Mouse (Mus musculus) cortical plate, adult 2 months (tissue): ENCODE measurements at regions not wholly inside any gene's neighbourhood (a gene's known extent, or its start where the extent isn't known, plus 50 kb on each side); places are given as distances from the start of the nearest gene placed in this dataset.

Experiments used
- H3K27ac ChIP-seq: fragments of 200-500 bp; 2 replicates; pipeline ENCODE4 v1.5.1; 2012; ENCODE audit warnings: low read length, control low read depth, inconsistent platforms; ENCODE audit not compliant: insufficient read depth
- H3K4me1 ChIP-seq: fragments of 200-500 bp; 2 replicates; pipeline ENCODE4 v1.6.1; 2011; ENCODE audit warnings: low read length; ENCODE audit not compliant: control insufficient read depth, insufficient read depth
- H3K4me3 ChIP-seq: fragments of 200-500 bp; 2 replicates; pipeline ENCODE4 v1.5.1; 2011; ENCODE audit warnings: mild to moderate bottlenecking, low read length, control low read depth; ENCODE audit not compliant: insufficient read depth
- CTCF ChIP-seq: fragments of 200-500 bp; IDR thresholded peaks from 2 replicates; pipeline ENCODE4 v1.5.1; 2011; ENCODE audit warnings: mild to moderate bottlenecking, control low read depth, low read length; ENCODE audit not compliant: insufficient read depth; ENCODE audit errors: extremely low read depth
- POLR2A ChIP-seq: fragments of 200-500 bp; IDR thresholded peaks from 2 replicates; pipeline ENCODE4 v1.6.1; 2011; ENCODE audit warnings: mild to moderate bottlenecking, low read length, control low read depth; ENCODE audit not compliant: insufficient read depth; ENCODE audit errors: extremely low read depth

DNA sequence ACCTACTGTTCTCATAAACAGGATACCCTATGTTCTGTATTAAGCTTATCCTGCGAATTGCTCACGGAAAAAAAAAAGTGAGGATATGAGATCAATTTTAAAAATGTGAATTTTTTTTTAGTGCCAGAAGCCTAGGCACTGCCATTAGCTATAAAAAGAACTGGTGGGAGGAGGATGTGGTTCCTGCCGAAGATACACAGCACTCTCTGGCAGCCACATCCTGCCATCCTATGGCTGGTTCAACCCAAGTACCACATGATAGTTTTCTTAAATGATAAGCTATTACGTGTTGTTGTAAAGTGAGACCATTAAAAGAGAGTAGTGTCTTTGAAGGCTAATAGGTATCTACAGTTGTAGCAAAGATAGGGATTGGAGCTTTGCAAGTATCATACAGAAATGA, 58.2 kb upstream of the Ppp3ca start:
- Histone ChIP-seq H3K4me3 (no peak overlapping the region), H3K27ac (no peak overlapping the region), H3K4me1 (no peaks in the 10 kb centered on the region; the same call in 1 of the 2 replicates)
- TF ChIP-seq POLR2A (no peak), CTCF (no peak)

DNA sequence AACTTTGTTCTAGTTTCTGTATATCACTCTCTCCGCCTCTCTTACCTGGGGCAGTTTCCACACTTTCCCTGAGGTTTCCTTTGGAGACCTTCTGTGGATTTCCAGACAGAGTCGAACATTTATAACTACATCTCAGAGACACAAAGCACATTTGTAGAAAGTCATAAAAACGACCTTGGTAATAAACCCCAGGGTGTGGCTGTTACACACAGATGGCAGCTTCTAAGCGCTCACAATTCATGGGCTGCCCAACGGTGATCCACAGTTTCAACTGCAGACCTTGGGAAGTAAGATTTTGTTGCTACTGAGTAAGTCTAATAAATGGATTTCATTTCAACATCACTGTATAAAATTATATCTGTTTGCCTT, 59.4 kb upstream of the Ppp3ca start:
- Histone ChIP-seq H3K4me1 (no peaks in the 10 kb centered on the region; the same call in 1 of the 2 replicates), H3K27ac (0 out of 2 replicates have a peak overlapping the region, but pooled peaks have one; percentile 71), H3K4me3 (no peak overlapping the region)
- TF ChIP-seq POLR2A = no peak
- no peak for TF ChIP-seq CTCF

- Histone ChIP-seq H3K4me1 (no peaks in the 10 kb centered on the region; the same call in 1 of the 2 replicates), H3K4me3 (no peak overlapping the region), H3K27ac (peak overlapping the region; percentile 71)
- TF ChIP-seq POLR2A (no peak), CTCF (no peak)
These were observed 59.9 kb upstream of the Ppp3ca start for GRCm38 (mm10) chr3:136609855-136610555.

GRCm38 (mm10) chr3:136601706-136602105, 68.2 kb upstream of the Ppp3ca start:
- H3K27ac ChIP-seq = no peak overlapping the region
- H3K4me1 ChIP-seq = no peaks in the 10 kb centered on the region
- TF ChIP-seq POLR2A = no peak
- TF ChIP-seq CTCF = no peak
- H3K4me3 ChIP-seq = no peak overlapping the region

DNA sequence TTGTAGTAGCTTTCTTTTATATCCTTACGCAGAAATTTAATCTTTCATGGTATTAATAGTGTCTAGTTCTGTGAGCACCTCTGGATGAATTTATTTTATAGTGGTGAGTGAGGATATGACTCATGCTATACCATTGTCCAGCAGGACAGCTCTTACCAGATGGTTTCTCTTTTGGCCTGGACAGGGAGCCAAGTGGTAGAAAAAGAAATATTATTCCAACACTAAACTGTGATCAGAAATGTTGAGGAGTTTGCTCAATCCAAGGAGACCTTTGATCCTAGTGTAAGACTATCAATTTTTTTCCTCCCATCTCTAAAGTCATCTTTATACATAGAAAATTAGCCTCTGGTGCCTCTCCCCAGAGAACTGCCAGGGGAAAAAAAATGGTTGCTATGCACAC, 86.0 kb upstream of the Ppp3ca start:
- TF ChIP-seq POLR2A (no peak), CTCF (no peak)
- no peak overlapping the region for H3K4me3 ChIP-seq
- H3K27ac ChIP-seq = no peak overlapping the region
- no peaks in the 10 kb centered on the region for H3K4me1 ChIP-seq

DNA sequence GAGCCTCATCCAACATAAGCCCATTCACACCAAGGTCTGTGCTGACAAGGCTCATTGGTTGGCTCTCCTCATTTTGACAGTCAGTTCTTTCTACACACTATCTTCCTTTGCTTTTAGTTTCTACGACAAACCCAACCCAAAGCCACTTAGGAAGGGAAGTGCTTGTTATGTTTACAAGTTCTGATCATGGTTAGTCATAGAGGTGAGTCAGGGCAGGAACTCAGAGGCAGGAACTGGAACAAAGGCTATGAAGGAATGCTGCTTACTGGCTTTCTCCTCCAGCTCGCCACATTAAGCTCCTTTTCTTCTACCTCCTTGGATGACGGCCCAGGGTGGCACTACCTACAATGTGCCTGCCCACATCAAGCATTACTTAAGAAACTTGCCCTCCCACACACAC, 91.9 kb upstream of the Ppp3ca start:
- no peaks in the 10 kb centered on the region for H3K4me1 ChIP-seq
- TF ChIP-seq POLR2A (no peak), CTCF (no peak)

DNA sequence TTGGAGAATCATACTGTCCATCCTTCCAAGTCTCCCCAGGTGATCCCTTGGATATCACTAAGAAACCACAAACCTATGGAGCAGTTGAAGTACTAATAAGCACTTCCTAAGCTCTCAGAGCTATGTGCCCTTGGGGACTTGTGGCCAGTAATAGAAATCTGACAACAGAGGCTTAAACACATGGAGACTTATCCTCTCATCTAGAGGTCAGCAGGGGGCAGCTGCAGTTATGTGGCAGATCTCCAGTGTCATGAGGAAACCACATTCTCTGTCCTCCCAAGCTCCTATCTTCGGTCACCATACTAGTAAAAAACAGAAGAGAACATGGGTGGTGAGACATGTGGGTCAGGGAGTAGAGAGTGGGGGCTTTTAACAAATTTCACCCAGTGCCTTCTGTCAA, 99.4 kb upstream of the Ppp3ca start:
- Histone ChIP-seq H3K27ac (no peak overlapping the region), H3K4me1 (no peaks in the 10 kb centered on the region), H3K4me3 (no peak overlapping the region)
- TF ChIP-seq POLR2A (no peak), CTCF (no peak)

More for the DNA sequence above, 91.9 kb upstream of the Ppp3ca start:
- Histone ChIP-seq H3K27ac (no peak overlapping the region), H3K4me3 (no peak overlapping the region)

GRCm38 (mm10) chr3:136556488-136556887, 113.4 kb upstream of the Ppp3ca start:
- TF ChIP-seq POLR2A = no peak
- TF ChIP-seq CTCF = no peak
- no peak overlapping the region for H3K4me3 ChIP-seq
- H3K27ac ChIP-seq = no peak overlapping the region
- H3K4me1 ChIP-seq = no peaks in the 10 kb centered on the region

DNA sequence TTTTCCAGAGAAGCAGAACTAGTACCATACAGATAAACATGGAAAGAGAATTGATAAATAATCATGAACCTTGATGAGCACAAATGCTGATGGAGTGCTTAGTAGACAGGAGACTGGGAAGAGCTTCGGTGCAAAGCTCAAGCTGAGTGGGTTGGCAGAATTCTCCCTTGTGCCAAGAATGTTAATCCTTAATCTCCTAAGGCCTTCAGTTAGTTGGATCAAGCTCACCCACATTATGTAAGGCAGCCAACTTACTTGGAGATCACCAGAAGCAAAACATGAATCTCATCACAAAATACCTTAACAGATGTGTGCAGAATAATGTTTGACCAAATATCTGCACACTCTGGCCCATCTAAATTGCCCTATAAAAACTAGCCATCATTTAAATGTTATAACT, 120.5 kb upstream of the Ppp3ca start:
- Histone ChIP-seq H3K4me3 (no peak overlapping the region), H3K27ac (no peak overlapping the region), H3K4me1 (no peaks in the 10 kb centered on the region)
- no peak for TF ChIP-seq CTCF
- TF ChIP-seq POLR2A = no peak

DNA sequence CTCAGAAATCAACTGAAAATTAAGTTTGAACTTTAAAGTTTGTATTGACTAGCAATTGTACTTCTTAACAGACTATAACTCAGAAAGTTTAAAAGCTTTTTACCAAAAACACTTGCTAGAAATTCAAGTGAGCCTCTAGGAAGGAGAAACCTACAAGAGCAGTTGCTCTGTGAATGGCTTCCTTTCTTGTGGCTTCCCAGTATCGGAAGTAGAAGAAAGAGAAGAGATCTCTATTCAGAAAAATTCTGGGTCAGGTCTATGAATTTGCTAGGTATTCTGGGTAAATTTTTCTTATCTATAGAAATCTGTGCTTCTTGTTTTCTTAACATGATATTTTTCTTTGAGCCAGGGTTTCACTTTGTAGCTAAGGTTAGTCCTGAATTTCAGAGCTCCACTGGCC, 138.3 kb upstream of the Ppp3ca start:
- H3K27ac ChIP-seq = no peak overlapping the region
- H3K4me3 ChIP-seq = no peak overlapping the region
- TF ChIP-seq POLR2A (no peak), CTCF (no peak)
- H3K4me1 ChIP-seq = no peaks in the 10 kb centered on the region
